Mouse (Mus musculus): ENCODE results near the gene Olfr1186. TPM values are rescaled to one million over a fixed set of nuclear protein-coding genes. Genes with fewer than 3 reads are reported as not detected.
"Not testable (repeated sequence)": the region's sequence is repeated elsewhere in the genome, so short reads cannot be mapped to it uniquely, and the experiment has no call there.

The Olfr1186 gene
- not detected in 2 replicates for polyA plus RNA-seq (2015; fragmentation: Nextera tagmentation; extraction: Ambion mirVana)

DNA sequence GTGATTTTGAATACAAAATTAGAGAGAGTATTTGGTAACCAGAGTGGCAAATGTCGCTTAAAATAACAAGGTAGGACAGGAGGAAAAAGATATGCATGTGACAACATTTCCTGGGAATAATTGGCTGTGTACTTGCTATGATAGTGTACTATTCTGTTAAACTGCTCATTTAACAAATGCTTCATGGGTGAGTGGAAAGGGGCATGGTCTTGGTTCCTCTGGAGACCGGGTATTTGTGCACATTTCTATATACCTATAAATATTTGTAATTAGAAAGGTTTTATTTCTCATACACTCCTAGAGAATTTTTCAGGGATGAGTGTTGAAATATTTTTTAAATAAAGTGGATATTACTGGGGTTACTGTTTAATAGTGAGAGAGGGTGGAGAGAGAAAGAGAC, at the start of gene Olfr1186:
Gene Olfr1186, plus strand, starts transcription at position 301 of the 400 bp plus-strand sequence.
- H3K27ac ChIP-seq, result no peak within 1 kb of the TSS
- no peak within 1 kb of the TSS for H3K4me3 ChIP-seq (replicated peaks)
- no peaks in the 10 kb centered on the region for H3K27me3 ChIP-seq
- H3K4me2 ChIP-seq, result no peak within 1 kb of the TSS
- ATAC-seq (replicated peaks; ENCODE audit: low FRiP score), result no peak
- no peak within 1 kb of the TSS for H3K9ac ChIP-seq
- H3K36me3 ChIP-seq, result no peaks in the 10 kb centered on the region
- H3K9me3 ChIP-seq (replicated peaks), result no peaks in the 10 kb centered on the region
- no peaks in the 10 kb centered on the region for H3K4me1 ChIP-seq
- 75% methylated on average over 2 of the region's 2 CpGs for WGBS

DNA sequence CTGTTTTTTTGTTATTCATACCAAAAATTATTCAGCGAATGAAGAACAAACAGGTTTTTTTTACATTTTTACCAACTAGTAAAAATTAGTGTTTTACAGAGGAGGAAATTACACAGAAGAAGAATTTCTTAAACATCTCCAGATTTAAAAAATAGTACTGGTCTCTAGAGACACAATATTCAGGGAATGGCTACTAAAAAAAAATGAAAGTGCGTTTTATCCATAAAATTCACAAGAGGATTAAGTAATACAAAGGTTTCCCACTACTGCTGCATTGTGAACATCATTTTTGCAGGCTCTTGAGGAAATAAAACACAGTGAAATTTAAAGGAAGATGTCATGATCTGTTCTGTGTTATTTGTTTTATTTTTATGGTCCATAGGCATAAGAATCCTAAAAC, 35.1 kb upstream of the Olfr1186 start, which contains the start of gene Olfr1184:
Gene Olfr1184, plus strand, starts transcription at position 301 of the 400 bp plus-strand sequence.
- no peak within 1 kb of the TSS for H3K4me2 ChIP-seq
- WGBS, result 90% methylated on average over 2 of the region's 2 CpGs
- no peaks in the 10 kb centered on the region for H3K36me3 ChIP-seq
- H3K4me1 ChIP-seq, result no peaks in the 10 kb centered on the region
- no peak for ATAC-seq (replicated peaks; ENCODE audit: low FRiP score)
- H3K27ac ChIP-seq, result no peak within 1 kb of the TSS
- H3K4me3 ChIP-seq (replicated peaks), result no peak within 1 kb of the TSS
- H3K9me3 ChIP-seq (replicated peaks), result no peaks in the 10 kb centered on the region
- no peak within 1 kb of the TSS for H3K9ac ChIP-seq
- no peaks in the 10 kb centered on the region for H3K27me3 ChIP-seq

DNA sequence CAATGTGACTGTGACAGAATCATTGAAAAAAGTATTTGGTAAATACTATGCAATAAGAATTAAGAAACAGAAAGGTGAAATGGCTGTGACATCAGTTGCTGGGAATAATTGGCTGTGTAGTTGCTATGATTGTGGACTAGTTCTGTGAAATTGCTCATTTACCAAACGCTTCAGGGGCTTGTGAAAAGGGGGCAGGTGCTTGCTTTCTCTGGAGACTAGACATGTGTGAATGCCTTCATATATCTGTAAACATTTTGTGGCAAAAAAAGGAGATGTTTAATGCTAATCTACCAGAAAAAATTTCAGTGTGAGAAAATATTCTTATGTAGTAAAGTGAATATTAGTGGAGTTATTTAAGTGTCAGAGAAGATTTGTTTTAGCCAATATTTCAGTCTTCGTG, 25.3 kb upstream of the Olfr1186 start, which contains the start of gene Olfr1185-ps1:
Gene Olfr1185-ps1, plus strand, starts transcription at position 301 of the 400 bp plus-strand sequence.
- Histone ChIP-seq H3K9ac (no peak within 1 kb of the TSS), H3K27me3 (no peaks in the 10 kb centered on the region), H3K4me2 (no peak within 1 kb of the TSS), H3K27ac (no peak within 1 kb of the TSS), H3K4me1 (no peaks in the 10 kb centered on the region), H3K9me3 (replicated peaks) (no peaks in the 10 kb centered on the region), H3K36me3 (no peaks in the 10 kb centered on the region), H3K4me3 (replicated peaks) (no peak within 1 kb of the TSS)
- ATAC-seq (replicated peaks; ENCODE audit: low FRiP score), result no peak
- WGBS, result 68% methylated on average over 2 of the region's 2 CpGs

DNA sequence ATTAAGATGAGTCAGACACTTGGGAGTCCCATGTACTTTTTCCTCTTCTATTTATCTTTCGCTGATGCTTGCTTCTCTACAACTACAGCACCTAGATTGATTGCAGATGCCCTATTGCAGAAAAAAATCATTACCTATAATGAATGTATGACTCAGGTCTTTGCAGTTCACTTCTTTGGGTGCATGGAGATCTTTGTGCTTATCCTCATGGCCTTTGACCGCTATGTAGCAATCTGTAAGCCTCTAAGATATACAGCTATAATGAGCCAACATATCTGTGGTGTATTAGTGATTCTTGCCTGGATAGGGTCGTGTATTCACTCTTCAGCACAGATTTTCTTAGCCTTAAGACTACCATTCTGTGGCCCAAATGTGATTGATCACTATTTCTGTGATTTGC, 7.4 kb downstream of the Olfr1186 start:
- no peak for ATAC-seq (replicated peaks; ENCODE audit: low FRiP score)
- Histone ChIP-seq H3K9ac (no peak overlapping the region), H3K4me2 (no peak overlapping the region), H3K36me3 (no peaks in the 10 kb centered on the region), H3K9me3 (replicated peaks) (no peaks in the 10 kb centered on the region), H3K27ac (no peak overlapping the region), H3K4me3 (replicated peaks) (no peak overlapping the region), H3K27me3 (no peaks in the 10 kb centered on the region), H3K4me1 (no peaks in the 10 kb centered on the region)
- WGBS, result 69% methylated on average over 3 of the region's 3 CpGs

DNA sequence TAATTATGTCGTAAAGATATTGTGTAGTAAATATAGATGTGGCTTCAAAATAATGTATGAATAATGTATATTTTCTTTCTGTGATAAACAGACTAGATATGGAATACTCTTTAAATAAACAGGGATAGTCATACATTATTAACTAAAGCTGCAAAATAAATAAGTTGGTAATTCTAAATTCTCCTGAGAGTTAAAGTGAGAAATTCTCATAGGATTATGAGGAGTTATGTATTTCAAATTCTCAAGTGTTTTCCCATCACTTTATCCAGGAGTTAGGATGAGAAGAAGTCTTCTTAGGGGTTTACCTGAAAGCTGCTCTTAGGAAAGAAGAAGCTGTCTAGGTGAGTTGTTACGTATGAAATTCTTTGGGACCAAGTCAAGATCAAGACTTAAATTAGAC, 38.3 kb downstream of the Olfr1186 start, which contains the start of gene Olfr1188:
Gene Olfr1188, plus strand, starts transcription at position 301 of the 400 bp plus-strand sequence.
- Histone ChIP-seq H3K4me1 (no peaks in the 10 kb centered on the region), H3K9me3 (replicated peaks) (no peaks in the 10 kb centered on the region), H3K9ac (no peak within 1 kb of the TSS), H3K36me3 (no peaks in the 10 kb centered on the region), H3K27ac (no peak within 1 kb of the TSS), H3K4me3 (replicated peaks) (no peak within 1 kb of the TSS), H3K27me3 (no peaks in the 10 kb centered on the region), H3K4me2 (no peak within 1 kb of the TSS)
- 91% methylated on average over 2 of the region's 2 CpGs for WGBS
- no peak for ATAC-seq (replicated peaks; ENCODE audit: low FRiP score)

DNA sequence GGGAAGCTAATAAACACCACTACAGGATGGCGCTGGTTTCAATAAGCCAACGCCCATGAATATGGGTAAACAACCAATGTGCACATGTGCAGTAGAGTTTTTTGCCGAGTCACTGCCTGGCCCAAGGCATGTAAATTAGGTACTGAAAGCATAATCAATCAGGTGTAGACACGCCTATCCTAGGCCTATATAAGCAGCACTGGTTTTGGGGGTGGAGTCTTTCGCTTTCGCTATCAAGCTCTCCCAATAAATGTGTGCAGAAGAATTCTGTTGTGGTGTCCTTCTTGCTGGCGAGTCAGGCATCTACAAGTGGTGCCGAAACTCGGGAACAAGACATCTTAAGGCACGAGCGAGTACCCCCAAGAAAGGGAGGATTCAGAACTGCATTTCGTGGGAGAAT, 54.3 kb downstream of the Olfr1186 start:
- H3K36me3 ChIP-seq; H3K27ac ChIP-seq; H3K4me3 ChIP-seq (replicated peaks); H3K9me3 ChIP-seq (replicated peaks); H3K4me2 ChIP-seq; ATAC-seq (replicated peaks; ENCODE audit: low FRiP score); H3K27me3 ChIP-seq; H3K4me1 ChIP-seq; H3K9ac ChIP-seq: not testable (repeated sequence)
- WGBS, result 89% methylated on average over 12 of the region's 12 CpGs

Other genes starting within 250 kb of the Olfr1186 start
- not detected in 2 replicates for gene Olfr1173, start 238.7 kb upstream of the Olfr1186 start, polyA plus RNA-seq (2015; fragmentation: Nextera tagmentation; extraction: Ambion mirVana)
- gene Olfr1174-ps, start 203.4 kb upstream of the Olfr1186 start, polyA plus RNA-seq (2015; fragmentation: Nextera tagmentation; extraction: Ambion mirVana), result not detected in 2 replicates
- gene Olfr1175-ps, start 191.3 kb upstream of the Olfr1186 start, polyA plus RNA-seq (2015; fragmentation: Nextera tagmentation; extraction: Ambion mirVana), result not detected in 2 replicates
- gene Olfr1176, start 181.8 kb upstream of the Olfr1186 start, polyA plus RNA-seq (2015; fragmentation: Nextera tagmentation; extraction: Ambion mirVana), result not detected in 2 replicates
- gene Olfr1177-ps, start 172.1 kb upstream of the Olfr1186 start, polyA plus RNA-seq (2015; fragmentation: Nextera tagmentation; extraction: Ambion mirVana), result not detected in 2 replicates
- gene Olfr1178, start 131.5 kb upstream of the Olfr1186 start, polyA plus RNA-seq (2015; fragmentation: Nextera tagmentation; extraction: Ambion mirVana), result not detected in 2 replicates
- gene Olfr1179, start 112.1 kb upstream of the Olfr1186 start, polyA plus RNA-seq (2015; fragmentation: Nextera tagmentation; extraction: Ambion mirVana), result not detected in 2 replicates
- not detected in 2 replicates for gene Olfr1180, start 99.4 kb upstream of the Olfr1186 start, polyA plus RNA-seq (2015; fragmentation: Nextera tagmentation; extraction: Ambion mirVana)
- not detected in 2 replicates for gene Olfr1181, start 92.4 kb upstream of the Olfr1186 start, polyA plus RNA-seq (2015; fragmentation: Nextera tagmentation; extraction: Ambion mirVana)
- not detected in 2 replicates for gene Gm13757, start 69.4 kb upstream of the Olfr1186 start, polyA plus RNA-seq (2015; fragmentation: Nextera tagmentation; extraction: Ambion mirVana)
- gene Olfr1183, start 63.7 kb upstream of the Olfr1186 start, polyA plus RNA-seq (2015; fragmentation: Nextera tagmentation; extraction: Ambion mirVana), result not detected in 2 replicates
- not detected in 2 replicates for gene Olfr1184, start 35.0 kb upstream of the Olfr1186 start, polyA plus RNA-seq (2015; fragmentation: Nextera tagmentation; extraction: Ambion mirVana)
- not detected in 2 replicates for gene Olfr1185-ps1, start 25.2 kb upstream of the Olfr1186 start, polyA plus RNA-seq (2015; fragmentation: Nextera tagmentation; extraction: Ambion mirVana)
- not detected in 2 replicates for gene Olfr1188, start 38.4 kb downstream of the Olfr1186 start, polyA plus RNA-seq (2015; fragmentation: Nextera tagmentation; extraction: Ambion mirVana)
- gene Olfr1189, start 67.9 kb downstream of the Olfr1186 start, polyA plus RNA-seq (2015; fragmentation: Nextera tagmentation; extraction: Ambion mirVana), result not detected in 2 replicates
- gene Olfr1191-ps1, start 122.0 kb downstream of the Olfr1186 start, polyA plus RNA-seq (2015; fragmentation: Nextera tagmentation; extraction: Ambion mirVana), result not detected in 2 replicates
- not detected in 2 replicates for gene Olfr1192-ps1, start 130.0 kb downstream of the Olfr1186 start, polyA plus RNA-seq (2015; fragmentation: Nextera tagmentation; extraction: Ambion mirVana)
- not detected in 2 replicates for gene Olfr1193, start 157.1 kb downstream of the Olfr1186 start, polyA plus RNA-seq (2015; fragmentation: Nextera tagmentation; extraction: Ambion mirVana)
- gene Olfr1195, start 170.6 kb downstream of the Olfr1186 start, polyA plus RNA-seq (2015; fragmentation: Nextera tagmentation; extraction: Ambion mirVana), result not detected in 2 replicates
- not detected in 2 replicates for gene Olfr1196, start 186.0 kb downstream of the Olfr1186 start, polyA plus RNA-seq (2015; fragmentation: Nextera tagmentation; extraction: Ambion mirVana)
- not detected in 2 replicates for gene Olfr1197, start 213.8 kb downstream of the Olfr1186 start, polyA plus RNA-seq (2015; fragmentation: Nextera tagmentation; extraction: Ambion mirVana)
- not detected in 2 replicates for gene Olfr1198, start 232.8 kb downstream of the Olfr1186 start, polyA plus RNA-seq (2015; fragmentation: Nextera tagmentation; extraction: Ambion mirVana)
- gene Olfr1199, start 241.9 kb downstream of the Olfr1186 start, polyA plus RNA-seq (2015; fragmentation: Nextera tagmentation; extraction: Ambion mirVana), result not detected in 2 replicates

Data from kidney, embryonic 15.5 days (tissue).